Mouse (Mus musculus) kidney, postnatal 0 days (tissue): ENCODE data around the gene Spata13. TPM values are rescaled to one million over a fixed set of nuclear protein-coding genes. Genes with fewer than 3 reads are reported as not detected.

ENCODE experiments used
- ATAC-seq: fragments of 200-750 bp; cut with Nextera tagmentation; replicated peaks from 2 replicates; pipeline ENCODE4 v1.8.0; 2017; ENCODE audit warnings: low read depth, moderate number of reproducible peaks, moderate TSS enrichment, moderate library complexity; ENCODE audit not compliant: low FRiP score
- DNase-seq: peaks from one replicate; pipeline ENCODE4 v3.0.0-alpha.2; 2016; ENCODE audit warnings: low spot score
- H3K27ac ChIP-seq: fragments of 300-500 bp; sonication (generic); 2 replicates; pipeline ENCODE4 v1.5.1; 2014; ENCODE audit warnings: mild to moderate bottlenecking
- H3K27me3 ChIP-seq: fragments of 300-500 bp; sonication (generic); 2 replicates; pipeline ENCODE4 v1.6.1; 2014; ENCODE audit warnings: low read length, mixed read lengths; ENCODE audit not compliant: insufficient read depth
- H3K36me3 ChIP-seq: fragments of 300-500 bp; sonication (generic); 2 replicates; pipeline ENCODE4 v1.6.1; 2014; ENCODE audit warnings: low read length, mixed read lengths; ENCODE audit not compliant: insufficient read depth
- H3K4me1 ChIP-seq: fragments of 300-500 bp; sonication (generic); replicated peaks from 2 replicates; pipeline ENCODE4 v1.6.1; 2014; ENCODE audit warnings: antibody characterized with exemption, low read length, mixed read lengths; ENCODE audit not compliant: insufficient read depth
- H3K4me2 ChIP-seq: fragments of 300-500 bp; sonication (generic); 2 replicates; pipeline ENCODE4 v1.6.1; 2014; ENCODE audit warnings: mild to moderate bottlenecking, low read length, moderate library complexity, mixed read lengths
- H3K4me3 ChIP-seq: fragments of 300-500 bp; sonication (generic); replicated peaks from 2 replicates; pipeline ENCODE4 v1.5.1; 2014; ENCODE audit warnings: low read depth, low read length
- H3K9ac ChIP-seq: fragments of 300-500 bp; sonication (generic); 2 replicates; pipeline ENCODE4 v1.6.1; 2014; ENCODE audit warnings: low read depth, low read length
- H3K9me3 ChIP-seq: fragments of 300-500 bp; sonication (generic); replicated peaks from 2 replicates; pipeline ENCODE4 v1.6.1; 2016; ENCODE audit warnings: low read length, inconsistent platforms, mixed read lengths
- CTCF ChIP-seq: IDR thresholded peaks from 2 replicates; pipeline ENCODE4 v1.5.1; 2016; ENCODE audit warnings: antibody characterized with exemption, low read depth, mild to moderate bottlenecking, moderate library complexity
- WGBS: fragments of 180-500 bp; shearing (Covaris S2); extraction: QIAGEN DNeasy Blood & Tissue Kit; methylation state at CpG from one replicate; pipeline ENCODE4 v1.1.7; 2014; 5-methylcytosine and 5-hydroxymethylcytosine counted together
- polyA plus RNA-seq: library from polyadenylated mRNA; unstranded; fragments of >200 nt; fragmentation: Nextera tagmentation; extraction: Ambion mirVana; gene quantifications from 2 replicates; pipeline ENCODE4 v1.2.1, GENCODE M21; 2015

Gene Spata13
- polyA plus RNA-seq, 1 experiment from 2014 or later: 47.4 TPM

DNA sequence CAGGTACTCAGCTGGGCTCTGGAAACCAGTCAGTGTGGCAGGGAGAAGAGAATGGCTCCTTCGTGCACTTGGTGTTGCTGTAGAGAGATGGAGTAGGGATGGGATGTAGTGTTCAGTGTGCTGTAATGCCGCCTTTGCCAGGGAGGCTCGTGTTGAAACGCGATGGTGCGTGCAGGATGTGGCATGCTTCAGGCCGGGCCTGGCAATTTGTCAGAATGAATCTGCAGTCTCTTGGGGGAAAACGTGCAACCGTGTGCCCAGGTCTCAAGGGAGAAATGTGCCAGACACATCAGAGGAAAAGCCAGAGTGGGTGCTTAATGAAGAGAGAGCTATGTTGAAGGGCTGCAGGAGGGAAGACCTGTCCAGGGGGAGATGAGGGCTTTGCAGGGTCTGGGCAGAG lies 171.2 kb downstream of the Spata13 start:
- Histone ChIP-seq H3K9ac (no peak overlapping the region), H3K27me3 (no peaks in the 10 kb centered on the region), H3K27ac (no peak overlapping the region), H3K9me3 (no peaks in the 10 kb centered on the region), H3K4me2 (no peak overlapping the region), H3K36me3 (peaks cover 10% of the 10 kb centered on the region; the same call in 1 of the 2 replicates), H3K4me1 (peaks cover 3% of the 10 kb centered on the region; the same call in 1 of the 2 replicates), H3K4me3 (no peak overlapping the region)
- DNase-seq (no peak), ATAC-seq (no peak)
- 93% methylated on average over 9 of the region's 9 CpGs for WGBS
- TF ChIP-seq CTCF: no peak

DNA sequence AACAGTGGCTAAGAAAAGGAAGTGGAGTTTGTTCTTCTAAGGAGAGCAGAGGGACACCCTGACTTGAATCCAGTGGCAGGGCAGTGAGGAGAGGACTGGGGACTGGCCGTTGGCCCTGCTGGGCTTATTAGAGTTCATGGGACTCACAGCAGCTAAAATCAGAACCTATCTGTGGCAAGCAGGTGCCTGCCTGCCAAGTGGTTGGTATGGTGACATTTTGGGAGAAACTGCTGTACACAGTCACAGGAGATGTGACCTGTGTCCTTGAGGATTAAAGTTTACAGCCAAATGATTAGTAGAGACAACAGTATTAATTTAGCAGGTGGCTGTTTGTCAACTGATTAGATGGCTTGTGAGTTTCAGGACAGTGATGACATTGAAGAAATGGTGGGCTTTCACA lies 172.1 kb downstream of the Spata13 start:
- H3K4me1 ChIP-seq: peaks cover 3% of the 10 kb centered on the region; the same call in 1 of the 2 replicates
- H3K4me3 ChIP-seq: no peak overlapping the region
- H3K27me3 ChIP-seq: no peaks in the 10 kb centered on the region
- DNase-seq (no peak), ATAC-seq (no peak)
- H3K4me2 ChIP-seq: no peak overlapping the region
- TF ChIP-seq CTCF: no peak
- H3K9ac ChIP-seq: no peak overlapping the region
- H3K9me3 ChIP-seq: no peaks in the 10 kb centered on the region
- peaks cover 10% of the 10 kb centered on the region; the same call in 1 of the 2 replicates for H3K36me3 ChIP-seq
- WGBS: 74% methylated on average over 1 of the region's 1 CpGs
- no peak overlapping the region for H3K27ac ChIP-seq

- no peak overlapping the region for H3K9ac ChIP-seq
- TF ChIP-seq CTCF: no peak
Observed at GRCm38 (mm10) chr14:60806891-60807344, 173.1 kb downstream of the Spata13 start.

GRCm38 (mm10) chr14:60809881-60810280 lies 176.1 kb downstream of the Spata13 start:
- Histone ChIP-seq H3K9ac (no peak overlapping the region), H3K27ac (no peak overlapping the region), H3K4me1 (peaks cover 3% of the 10 kb centered on the region; the same call in 1 of the 2 replicates), H3K9me3 (no peaks in the 10 kb centered on the region), H3K4me2 (no peak overlapping the region), H3K4me3 (no peak overlapping the region), H3K27me3 (no peaks in the 10 kb centered on the region), H3K36me3 (0 out of 2 replicates have a peak, but pooled peaks cover 14% of the 10 kb centered on the region)
- DNase-seq (no peak), ATAC-seq (no peak)
- TF ChIP-seq CTCF: no peak
- WGBS: 89% methylated on average over 8 of the region's 8 CpGs

More at GRCm38 (mm10) chr14:60806891-60807344, 173.1 kb downstream of the Spata13 start:
- Histone ChIP-seq H3K4me2 (no peak overlapping the region), H3K4me3 (no peak overlapping the region), H3K27ac (no peak overlapping the region), H3K4me1 (peaks cover 3% of the 10 kb centered on the region; the same call in 1 of the 2 replicates), H3K27me3 (no peaks in the 10 kb centered on the region), H3K9me3 (no peaks in the 10 kb centered on the region), H3K36me3 (peaks cover 10% of the 10 kb centered on the region; the same call in 1 of the 2 replicates)
- DNase-seq (no peak), ATAC-seq (no peak)
- WGBS: 25% methylated on average over 11 of the region's 11 CpGs

GRCm38 (mm10) chr14:60811547-60811946 lies 177.7 kb downstream of the Spata13 start:
- Histone ChIP-seq H3K36me3 (0 out of 2 replicates have a peak, but pooled peaks cover 14% of the 10 kb centered on the region), H3K27me3 (no peaks in the 10 kb centered on the region), H3K4me3 (no peak overlapping the region), H3K4me1 (peaks cover 3% of the 10 kb centered on the region; the same call in 1 of the 2 replicates), H3K9ac (no peak overlapping the region), H3K9me3 (no peaks in the 10 kb centered on the region), H3K27ac (no peak overlapping the region), H3K4me2 (no peak overlapping the region)
- DNase-seq (no peak), ATAC-seq (no peak)
- TF ChIP-seq CTCF: no peak
- 88% methylated on average over 4 of the region's 4 CpGs for WGBS

Other genes with a start within 250 kb of the Spata13 start
- gene C1qtnf9, start 134.1 kb downstream of the Spata13 start, polyA plus RNA-seq: 0.30 and 0.50 TPM in 2 replicates
- 17.8 and 18.5 TPM in 2 replicates for gene Mipep, start 150.6 kb downstream of the Spata13 start, polyA plus RNA-seq